Mouse (Mus musculus) heart, postnatal 36 days (tissue): Measurements from ENCODE around the gene Atp1b2. TPM values are rescaled to one million over a fixed set of nuclear protein-coding genes. Genes with fewer than 3 reads are reported as not detected.

Source experiments
- DNase-seq, 2 experiments: peaks; one replicate each; pipeline ENCODE4 v3.0.0; 2021 to 2022
- intact Hi-C: fragments of 180-260 bp; cut with DNase I; formaldehyde crosslinking; loops from one replicate; pipeline ENCODE4 v1.15.1; 2025
- total RNA-seq, 2 experiments: library from RNA; stranded (reverse); gene quantifications; 2 replicates each; pipeline ENCODE4 v1.2.3; 2021

Gene Atp1b2
- total RNA-seq, 2 experiments from 2014 or later, result 20.9 to 22.5 TPM

DNA sequence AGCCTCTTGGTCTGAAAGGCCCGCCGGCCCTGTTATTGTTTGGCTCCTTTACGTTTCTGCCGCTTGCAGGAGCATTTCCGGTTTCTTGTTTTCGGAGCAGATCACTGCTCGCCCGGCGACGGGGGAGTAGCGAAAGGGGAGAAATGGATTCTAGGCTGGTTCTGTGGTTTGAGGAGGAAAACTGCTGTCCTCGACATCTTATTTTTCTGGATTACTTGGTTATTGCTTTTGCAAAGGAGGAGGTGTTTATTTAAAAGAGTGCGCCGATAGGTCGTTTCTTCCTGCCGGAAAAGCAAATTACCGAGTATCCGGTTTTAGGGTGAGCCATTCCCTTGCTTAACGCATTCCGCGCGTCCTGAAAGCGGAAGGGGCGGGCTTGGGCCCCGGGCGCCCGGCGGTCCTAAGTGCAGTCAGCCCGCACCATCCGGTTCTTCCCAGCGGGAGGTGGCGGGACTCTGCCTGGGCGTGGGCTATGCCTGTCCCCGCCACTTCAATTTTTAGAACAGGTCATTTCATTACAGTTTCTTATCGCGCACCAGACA, 24.5 kb downstream of the Atp1b2 start:
- peak; percentile 89 for DNase-seq
- intact Hi-C loops, result no loop called here

DNA sequence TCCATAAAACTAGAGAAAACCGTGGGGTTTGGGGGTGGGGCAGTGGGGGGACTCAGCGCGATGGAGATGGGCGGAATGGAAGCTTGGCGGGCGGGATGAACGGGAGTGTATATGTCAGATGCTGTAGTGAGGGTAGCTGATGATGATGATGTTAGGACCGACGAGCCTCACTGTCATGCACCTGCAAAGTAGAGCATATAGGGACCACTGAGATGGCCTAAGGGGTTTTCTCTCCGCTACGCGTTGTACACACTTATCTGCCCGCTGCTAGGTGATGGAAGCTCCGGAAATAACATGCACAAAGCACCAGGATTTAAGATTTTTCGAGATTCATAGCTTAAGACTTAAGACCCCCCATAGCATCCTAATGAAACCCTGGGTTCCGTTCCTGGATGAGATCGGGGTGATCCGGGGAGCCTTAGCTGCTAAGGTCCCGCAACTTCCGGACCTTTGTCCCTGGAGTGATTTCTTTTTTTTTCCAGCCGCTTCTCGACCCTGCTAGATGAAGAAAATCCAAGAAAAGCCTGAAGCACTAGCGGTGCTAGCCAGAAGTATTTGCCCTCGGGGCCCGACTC, 25.1 kb downstream of the Atp1b2 start:
- no peak for DNase-seq
- intact Hi-C loops, result no loop called here

DNA sequence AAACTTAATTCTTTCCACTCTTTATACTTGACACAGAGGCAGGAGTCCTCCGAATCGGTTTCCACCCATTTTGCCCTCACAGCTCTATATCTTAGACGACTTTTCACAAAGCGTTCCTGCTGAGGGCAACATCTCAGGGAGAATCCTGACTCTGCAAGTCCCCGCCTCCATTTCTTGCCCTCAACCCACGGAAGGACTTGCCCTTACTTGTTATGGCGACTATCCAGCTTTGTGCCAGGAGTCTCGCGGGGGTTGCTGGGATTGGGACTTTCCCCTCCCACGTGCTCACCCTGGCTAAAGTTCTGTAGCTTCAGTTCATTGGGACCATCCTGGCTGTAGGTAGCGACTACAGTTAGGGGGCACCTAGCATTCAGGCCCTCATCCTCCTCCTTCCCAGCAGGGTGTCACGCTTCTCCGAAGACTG, 25.6 kb downstream of the Atp1b2 start, which contains the start of the genes Wrap53 and Trp53:
TSS of gene Wrap53 (minus strand) at position 165 of the 424 bp plus-strand sequence.
TSS of gene Trp53 (plus strand) at position 269 of the 424 bp plus-strand sequence.
- intact Hi-C loops, result no loop called here
- peak; percentile 87 for DNase-seq

DNA sequence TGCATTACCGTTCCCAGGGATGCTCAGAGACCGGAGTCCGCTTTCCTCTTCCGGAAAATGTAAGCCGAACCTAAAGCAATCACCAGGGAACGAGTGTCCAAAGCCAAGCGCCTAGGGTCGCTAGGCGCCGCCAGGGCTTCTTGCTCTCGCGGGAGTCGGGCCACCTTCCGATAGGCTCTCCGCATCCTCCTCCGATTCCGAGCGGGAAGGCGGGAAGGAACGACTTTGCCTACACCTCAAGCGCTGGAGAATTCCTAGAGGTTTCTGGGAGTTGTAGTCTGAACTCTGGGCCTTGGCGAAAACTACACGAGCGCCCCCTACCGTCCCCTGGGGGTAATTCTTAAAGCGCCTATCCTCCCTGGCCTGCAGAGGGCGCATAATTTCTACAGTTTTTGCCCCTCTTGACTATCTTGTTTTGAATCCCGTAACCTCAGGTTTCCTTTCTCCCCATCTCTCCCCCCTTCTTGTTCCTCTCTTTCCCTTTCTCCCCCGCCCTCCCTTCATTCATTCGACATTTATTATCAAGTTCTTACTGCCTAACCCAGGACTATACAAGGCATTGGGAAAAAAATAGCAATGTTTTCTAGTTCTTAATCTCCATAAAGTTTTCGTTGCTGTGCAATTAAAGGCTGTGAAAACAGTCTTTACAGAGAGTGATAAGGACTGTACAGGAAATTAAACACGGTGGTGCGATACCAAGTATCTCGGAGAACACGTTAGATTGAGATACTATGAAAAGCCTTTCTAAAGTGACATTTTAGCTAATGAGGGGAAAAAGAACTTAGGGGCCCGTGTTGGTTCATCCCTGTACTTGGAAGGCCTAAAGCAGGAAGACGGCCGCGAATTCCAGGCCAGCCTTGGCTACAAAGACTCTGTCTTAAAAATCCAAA, 26.4 kb downstream of the Atp1b2 start:
- DNase-seq, result peak; percentile 97 to 99
- intact Hi-C loops, result loop anchor here (1.0 to 2.0 kb wide), 2 partner anchors 33 to 35 kb away; no protein-coding TSS in a partner anchor

DNA sequence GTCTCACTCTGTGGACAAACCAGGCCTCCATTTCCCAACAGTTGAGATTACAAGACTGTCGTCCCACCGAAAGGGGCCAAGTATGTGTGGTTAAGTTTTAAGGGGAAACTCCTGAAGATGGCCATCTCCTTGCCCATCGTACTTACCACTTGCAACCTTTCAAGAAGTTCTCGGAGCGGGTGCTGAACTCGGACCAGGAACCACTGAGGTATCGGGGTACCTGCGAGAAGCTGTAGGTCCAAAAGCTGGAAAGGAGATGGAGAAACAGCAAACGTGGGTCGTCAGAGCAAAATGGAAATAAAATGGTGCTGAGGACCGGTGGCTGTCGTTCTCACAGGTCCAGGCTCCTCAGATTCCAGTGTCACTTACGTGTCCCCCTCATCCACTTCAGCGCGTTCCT, 27.4 kb downstream of the Atp1b2 start:
- no peak for DNase-seq
- intact Hi-C loops, result loop anchor here (2.0 kb wide), 1 partner anchor 32 kb away; no protein-coding TSS in a partner anchor

DNA sequence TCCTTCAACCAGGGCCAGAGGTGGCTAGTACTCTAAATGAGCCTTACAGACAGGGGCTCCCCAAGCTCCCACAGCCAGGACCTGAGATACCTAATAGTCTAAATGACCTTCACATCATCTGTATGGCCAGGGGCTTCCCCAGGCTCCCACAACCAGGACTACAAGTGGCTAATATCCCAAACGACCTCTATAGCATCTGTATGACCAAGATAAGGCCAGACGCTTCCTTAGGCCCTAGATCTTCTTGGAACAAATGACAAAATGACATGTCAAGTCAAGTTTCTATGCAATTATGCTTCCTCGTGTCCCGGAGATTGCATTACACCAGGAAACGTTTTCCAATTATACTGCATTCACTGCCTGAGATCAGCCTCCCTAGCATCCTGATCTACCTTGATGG, 29.4 kb downstream of the Atp1b2 start:
- no peak for DNase-seq
- intact Hi-C loops, result no loop called here

DNA sequence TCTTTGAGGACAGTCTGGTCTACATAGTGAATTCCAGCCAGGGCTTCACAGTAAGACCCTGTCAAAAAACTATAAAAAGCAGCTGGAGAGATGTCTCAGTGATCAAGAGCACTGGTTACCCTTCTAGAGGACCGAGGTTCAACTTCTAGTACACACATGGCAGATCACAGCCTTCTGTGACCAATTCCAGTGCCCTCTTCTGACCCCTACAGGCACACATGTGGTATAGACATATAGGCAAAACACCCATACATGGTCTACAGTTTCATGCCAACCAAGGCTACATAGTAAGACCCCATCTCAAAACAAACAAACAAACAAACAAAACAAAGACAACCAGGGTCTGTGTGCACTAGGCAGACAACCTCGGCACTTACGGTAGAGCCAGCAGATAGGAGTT, 30.5 kb downstream of the Atp1b2 start:
- no peak for DNase-seq
- intact Hi-C loops, result no loop called here

DNA sequence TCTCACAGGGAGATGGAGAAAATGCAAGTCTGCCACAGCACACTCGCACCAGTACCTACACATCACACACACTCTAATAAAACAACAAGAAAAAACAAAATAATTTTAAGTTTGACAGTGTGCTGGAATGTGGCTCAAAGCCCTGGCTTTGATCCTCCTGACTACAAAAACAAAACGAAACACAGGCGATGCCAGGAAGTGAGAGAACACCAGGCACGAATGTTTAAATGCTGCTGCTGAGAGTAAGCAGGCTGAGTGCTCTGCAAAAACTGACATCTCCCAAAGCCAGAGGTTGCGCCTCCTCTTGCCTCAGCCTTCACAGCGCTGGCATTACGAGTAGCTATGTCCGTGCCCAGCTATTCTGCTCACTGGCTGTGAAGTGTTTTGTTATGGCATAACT, 40.6 kb downstream of the Atp1b2 start:
- intact Hi-C loops, result no loop called here
- no peak for DNase-seq

DNA sequence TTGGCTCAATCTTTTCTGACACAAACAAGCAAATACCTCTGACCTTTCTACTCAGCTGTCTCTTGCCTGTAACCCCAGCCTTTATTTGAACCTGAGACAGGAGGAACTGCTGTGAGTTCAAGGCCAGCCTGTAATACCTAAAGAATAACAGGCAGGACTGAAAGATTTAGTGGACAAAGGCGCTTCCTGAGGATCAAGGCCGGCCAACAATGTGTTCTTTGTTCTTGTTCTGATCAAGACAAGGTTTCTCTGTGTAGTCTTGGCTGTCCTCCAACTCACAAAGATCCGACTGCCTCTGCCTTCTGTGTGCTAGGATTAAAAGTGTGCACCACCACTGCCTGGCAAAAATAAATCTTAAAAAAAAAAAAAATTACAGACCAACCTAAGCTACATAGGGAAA, 41.4 kb downstream of the Atp1b2 start:
- no peak for DNase-seq
- intact Hi-C loops, result no loop called here

DNA sequence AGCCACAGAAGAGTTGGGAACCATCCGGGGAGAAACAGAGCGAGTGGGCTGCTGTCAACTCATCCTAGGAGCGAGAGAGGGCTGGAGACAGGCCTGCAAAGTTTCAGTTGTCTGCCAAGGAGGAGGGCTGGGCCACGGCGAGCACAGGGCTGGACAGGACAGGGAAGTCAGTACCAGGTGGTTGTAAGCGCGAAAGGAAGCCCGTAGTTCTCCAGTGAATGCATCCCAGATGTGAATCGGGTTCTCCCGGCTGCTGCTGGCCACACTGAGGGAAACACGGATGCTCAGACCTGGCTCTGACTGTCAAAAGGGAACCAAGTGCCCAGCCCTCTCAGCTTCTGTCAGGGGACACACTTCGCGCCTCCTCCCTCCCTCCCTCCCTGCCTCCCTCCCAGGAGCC, 42.4 kb downstream of the Atp1b2 start:
- no peak for DNase-seq
- intact Hi-C loops, result no loop called here

DNA sequence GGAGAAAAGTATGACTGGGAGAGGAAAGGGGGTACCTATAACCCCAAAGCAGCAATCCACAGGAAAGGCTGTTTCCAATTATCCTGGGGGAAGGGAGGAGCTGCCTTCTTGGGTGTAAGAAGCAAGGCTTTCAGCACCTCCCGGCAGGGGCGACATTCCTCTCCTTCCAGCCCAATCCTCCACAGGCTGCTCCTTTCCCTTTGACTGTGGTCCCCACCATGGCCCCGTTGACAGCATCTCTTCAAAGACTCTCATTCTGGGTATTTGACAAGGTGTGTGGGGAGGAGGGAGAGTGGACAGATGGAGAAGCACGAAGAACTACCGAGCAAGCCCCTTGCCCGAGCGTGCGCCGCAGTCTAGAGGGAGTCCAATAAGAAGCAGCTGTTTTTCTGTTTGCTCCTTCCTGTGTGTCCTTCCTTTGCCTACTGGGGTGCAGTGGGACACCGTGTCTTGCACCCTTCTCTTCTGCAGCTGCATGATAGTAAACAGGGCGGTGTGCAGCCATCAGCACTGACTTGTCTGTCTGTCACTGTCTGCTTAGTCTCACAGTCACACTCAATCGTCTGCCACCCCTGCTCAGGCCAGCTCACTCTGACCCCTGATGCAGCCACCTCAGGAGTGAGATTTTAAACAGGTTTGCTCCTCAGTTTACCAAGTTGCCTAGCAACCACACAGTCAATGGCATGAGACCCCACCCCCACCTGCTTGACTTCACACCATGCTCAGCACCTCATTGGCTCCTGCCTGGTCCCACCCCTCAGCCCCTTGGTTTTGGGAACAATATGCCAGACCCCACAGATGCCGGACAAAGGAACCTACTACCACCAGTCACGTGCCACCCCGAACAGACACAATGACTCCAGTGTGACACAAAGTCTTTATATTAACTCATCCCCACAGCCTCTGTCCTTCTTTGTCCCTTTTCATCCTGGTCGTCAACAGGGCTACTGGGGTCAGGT, 44.6 kb downstream of the Atp1b2 start:
- intact Hi-C loops, result no loop called here
- DNase-seq, result no peak

DNA sequence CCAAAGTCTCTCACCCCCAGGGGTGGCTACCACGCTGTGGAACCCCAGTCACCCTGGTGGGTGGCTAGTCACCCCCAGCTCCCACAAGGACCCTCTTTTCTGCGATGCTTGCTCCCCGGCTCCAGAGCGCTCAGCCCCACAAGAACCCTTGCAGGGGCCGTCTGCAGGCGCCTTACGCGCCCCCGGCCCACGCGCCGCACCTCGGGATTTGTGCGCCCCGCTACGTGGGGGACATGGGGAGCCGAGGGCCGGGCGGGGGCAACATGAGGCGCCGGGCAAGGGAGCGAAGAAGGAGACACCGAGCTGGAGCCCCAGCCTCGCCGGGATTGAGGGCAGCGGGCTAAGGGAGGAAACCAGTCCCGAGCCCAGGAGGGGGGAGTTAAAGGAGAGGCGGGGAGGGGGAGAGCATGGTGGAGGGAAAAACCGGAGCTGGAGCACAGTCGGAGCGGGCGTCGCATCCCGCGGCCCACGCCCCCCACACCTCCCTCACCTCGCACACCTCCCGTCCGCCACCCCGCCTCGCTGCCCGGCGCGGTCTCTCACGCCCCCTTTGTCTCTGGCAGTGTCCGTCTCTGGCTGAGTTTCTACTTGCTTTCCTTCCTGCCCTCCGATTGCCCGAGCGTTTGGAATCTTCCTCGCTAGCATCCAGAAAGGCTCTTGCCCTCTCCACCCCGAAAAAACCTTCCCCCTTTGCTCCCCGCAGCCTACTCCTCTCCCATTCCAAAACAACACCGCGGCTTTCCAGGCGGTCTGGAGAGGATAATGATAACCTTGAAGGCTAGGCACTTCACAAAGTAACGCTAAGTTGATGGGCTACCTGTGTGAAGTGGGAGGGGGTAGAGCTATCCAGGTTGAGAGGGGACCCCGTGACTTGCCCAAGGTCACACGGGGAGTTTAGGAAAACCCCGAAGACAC, 45.6 kb downstream of the Atp1b2 start, which contains the start of gene Efnb3:
TSS of gene Efnb3 (minus strand) at position 355 of the 915 bp plus-strand sequence.
- peak in 1 of 2 experiments; percentile 12 for DNase-seq
- intact Hi-C loops, result no loop called here

DNA sequence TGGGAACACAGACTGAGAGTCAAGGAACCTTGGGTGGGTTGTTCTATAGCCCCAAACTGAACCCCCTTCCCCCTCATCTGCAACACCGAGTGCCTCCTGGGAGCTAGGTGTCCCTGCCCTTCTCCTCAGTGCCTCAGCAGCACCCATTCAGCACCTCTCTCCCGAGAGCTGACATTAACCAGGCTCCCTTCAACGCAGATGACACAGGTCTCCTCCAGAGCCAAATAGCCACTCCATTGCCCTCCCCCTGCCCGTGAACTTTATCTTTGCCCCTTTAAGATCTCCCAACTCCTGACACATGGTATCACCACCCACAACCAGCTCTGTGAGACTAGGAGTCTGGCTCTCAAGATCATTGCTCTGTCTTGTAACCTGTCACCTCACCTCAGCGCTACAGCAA, 46.6 kb downstream of the Atp1b2 start:
- DNase-seq, result peak; percentile 29 to 37
- intact Hi-C loops, result no loop called here

DNA sequence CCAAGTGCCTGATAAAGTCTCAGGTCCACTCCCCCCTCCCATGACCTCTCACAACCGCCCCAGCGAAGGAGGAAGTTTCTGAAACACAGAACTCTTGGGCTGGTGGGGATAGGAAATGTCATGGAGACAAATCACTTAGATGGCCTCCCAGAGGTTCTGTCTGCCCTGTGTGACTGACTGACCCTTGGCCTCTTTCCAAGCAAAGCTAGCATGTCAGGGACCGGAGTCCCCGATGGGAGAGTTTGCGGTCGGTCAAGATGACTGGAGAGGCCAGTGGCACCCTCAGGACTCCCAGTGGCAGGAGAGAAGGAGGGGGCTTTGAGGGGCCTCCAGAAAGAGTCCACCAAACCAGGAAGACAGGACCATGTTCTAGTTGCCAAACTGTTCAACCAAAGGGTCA, 47.0 kb downstream of the Atp1b2 start:
- no peak for DNase-seq

DNA sequence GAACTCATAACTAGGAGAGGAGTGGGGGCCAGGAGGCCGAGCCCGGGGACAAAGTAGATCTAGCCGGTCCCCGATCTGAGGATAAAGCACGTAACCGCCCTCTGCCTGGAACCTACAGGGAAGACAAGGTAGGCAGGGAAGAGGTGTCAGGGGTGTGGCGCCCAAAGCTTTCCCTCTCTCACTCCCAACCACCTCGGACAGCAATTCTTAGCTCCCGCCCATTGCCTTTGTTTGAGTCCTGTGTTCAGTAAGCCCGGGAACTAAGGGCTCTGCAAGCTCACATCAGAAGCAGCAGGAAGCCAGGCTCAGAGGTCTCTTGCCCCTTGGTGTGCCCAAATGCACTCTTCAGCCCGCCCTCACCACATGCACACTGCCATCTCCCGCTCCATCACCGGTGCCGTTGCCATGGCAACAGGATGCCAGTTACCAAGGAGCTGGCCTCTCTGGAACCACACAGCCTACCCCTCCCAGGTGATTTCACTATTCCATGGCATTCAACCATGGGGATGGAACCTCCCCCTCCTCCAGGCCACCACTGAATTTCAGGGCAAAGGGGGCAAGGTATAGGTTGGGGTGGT, 48.3 kb downstream of the Atp1b2 start:
- DNase-seq, result no peak
- intact Hi-C loops, result no loop called here

More for the DNA sequence above, 47.0 kb downstream of the Atp1b2 start:
- intact Hi-C loops, result no loop called here

DNA sequence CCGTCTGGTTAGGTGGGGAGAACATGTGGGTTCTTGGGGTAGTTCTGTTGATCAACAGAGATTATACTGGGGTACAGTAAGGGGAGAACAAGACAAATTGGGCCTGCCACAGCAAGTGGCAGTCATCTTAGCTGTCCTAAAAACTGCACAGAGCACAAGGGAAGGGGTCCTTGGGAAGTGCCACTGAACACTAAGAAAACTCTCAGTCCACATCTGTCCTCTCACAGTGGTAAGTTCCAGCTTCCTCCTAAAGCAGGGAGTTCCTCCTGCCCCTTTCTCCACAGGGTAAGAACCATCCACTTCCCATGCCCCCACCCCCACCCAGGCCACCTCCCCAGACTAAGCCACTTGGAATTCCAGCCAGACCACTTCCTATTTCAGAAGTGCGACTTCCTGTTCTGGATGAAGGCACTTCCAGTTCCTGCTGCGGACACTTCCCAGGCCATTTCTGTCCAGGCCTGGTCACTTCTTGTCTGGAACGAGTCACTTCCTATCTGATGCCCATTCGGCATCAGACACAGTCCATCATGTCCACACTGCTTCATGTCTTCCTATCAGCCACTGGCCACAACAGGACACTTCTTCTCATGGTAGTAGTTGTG, 51.1 kb downstream of the Atp1b2 start:
- DNase-seq, result no peak
- intact Hi-C loops, result no loop called here

DNA sequence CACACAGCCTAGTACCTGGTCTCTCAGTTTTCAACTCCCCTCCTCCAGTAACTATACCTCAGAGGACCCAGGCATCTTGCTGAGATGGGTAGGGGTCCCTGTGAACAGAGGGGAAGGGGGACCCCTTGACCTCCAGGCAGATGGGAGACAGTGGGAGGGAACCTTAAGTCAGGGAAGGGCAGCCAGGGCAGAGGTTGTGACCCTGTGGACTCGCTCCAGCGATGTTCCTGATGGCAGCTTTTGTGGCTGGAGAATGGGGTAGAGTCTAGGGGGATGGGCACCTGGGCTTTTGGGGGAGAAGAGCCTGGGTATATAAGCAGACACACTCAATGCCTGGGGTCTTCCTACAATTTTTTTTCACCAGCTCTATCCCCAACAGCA, 52.4 kb downstream of the Atp1b2 start:
- intact Hi-C loops, result no loop called here
- DNase-seq, result no peak

DNA sequence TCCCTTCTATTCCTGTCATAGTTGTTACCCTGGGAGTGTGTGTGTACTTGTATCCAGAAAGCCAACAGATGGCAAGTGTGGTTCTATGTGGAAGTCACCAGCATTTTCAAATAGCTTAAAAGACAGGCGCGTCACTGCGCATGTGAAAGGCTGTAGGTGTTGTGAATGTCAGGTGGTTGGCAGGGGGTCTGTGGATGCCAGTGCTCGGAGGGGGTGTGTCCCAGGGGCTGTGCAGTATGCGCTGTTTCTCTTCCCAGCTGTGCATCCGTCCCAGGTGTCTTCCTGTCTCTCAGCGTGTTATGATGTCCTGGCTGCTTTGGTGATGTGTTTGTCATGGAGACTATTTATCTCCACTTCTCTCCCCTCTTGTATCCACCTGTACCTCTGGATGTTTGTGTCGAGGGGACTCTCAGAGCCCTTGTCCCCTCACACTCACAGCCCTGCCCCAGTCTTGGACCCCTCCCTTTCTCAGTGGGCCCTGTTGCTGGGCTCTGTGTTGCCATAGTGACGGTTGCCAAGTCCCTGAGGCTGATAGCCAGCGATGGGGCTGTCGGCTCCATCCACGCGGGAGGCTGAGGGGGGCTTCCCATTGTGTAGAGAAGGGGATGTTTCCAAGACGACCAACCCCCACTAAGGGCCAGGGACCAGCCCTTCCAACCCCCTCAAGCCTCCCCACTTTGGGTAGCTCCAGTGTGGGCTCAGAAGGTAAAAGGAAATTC, 53.0 kb downstream of the Atp1b2 start:
- intact Hi-C loops, result no loop called here
- no peak for DNase-seq
